Mouse (Mus musculus) lung, postnatal 14 days (tissue): ENCODE measurements around the gene Ino80b.

Experiments used
- DNase-seq: peaks from one replicate; pipeline ENCODE4 v3.0.0; 2021

Gene Ino80b

DNA sequence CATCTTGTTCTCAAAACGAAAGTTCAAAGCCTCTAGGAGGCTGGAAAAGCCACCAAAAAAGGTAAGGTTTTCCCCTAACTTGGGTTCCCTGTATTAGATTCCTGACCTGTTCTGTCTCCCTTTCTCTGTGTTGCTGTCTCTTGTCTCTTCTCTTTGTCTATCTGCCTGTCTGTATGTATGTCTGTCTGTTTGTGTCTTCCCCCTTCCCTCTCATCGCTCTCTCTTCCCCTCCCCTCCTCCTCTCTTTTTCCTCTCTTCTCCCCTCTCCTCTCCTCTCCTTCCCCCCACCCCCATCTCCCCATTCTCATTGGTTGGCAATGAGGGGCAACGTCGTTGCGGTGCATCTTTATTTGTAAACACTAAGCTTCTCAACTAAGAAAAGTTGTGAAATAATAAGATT is at the start of gene Ino80b:
Ino80b (minus strand) TSS at position 101 of the 400 bp plus-strand sequence.
- no peak for DNase-seq

- DNase-seq, result no peak
Observed at GRCm38 (mm10) chr6:83172240-83172920, 47.1 kb upstream of the Ino80b start.

DNA sequence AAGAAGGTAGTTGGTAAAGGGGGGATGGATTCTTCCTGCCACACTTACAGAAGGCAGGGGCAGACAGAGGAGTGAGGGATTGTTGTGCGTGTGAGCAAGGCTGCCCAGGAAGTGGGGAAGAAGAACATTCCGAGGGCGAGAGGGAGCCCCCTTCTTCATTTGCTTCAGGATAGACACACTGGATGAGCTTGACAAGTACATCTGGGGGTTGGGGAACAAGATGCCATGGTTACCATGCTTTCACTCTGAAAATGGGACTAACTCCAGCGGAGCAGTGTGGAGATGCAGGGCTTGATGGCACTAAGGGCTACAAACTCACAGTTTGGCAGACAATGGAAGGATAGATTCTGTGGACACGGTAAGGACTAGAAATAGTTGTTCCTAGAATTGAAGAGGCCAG is 45.8 kb upstream of the Ino80b start:
- no peak for DNase-seq

GRCm38 (mm10) chr6:83169872-83170271 is 44.6 kb upstream of the Ino80b start:
- DNase-seq, result no peak

DNA sequence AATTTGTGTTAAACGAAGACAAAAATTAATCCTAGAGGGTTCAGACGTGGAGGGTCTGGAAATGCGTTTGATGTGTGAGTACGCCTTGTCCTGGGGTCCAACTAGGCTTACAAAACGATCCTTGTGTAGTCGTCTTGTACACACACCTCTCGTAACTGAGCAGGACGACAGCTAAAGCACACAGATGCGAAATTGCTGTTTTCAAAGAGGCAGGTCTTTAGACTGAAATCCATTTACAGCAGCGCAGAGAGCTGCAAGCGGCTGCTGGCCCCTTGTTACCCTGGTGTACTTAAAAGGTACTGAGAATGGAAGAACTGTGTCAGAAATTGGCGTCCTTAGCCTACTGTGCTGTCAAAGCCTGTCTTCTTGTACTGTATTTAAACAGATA is 41.0 kb upstream of the Ino80b start:
- no peak for DNase-seq

GRCm38 (mm10) chr6:83165607-83166242 is 40.5 kb upstream of the Ino80b start, which contains the start of gene Dctn1:
TSS of gene Dctn1 (plus strand) at chr6:83165920.
- peak; percentile 96 for DNase-seq

GRCm38 (mm10) chr6:83165026-83165606 is 39.9 kb upstream of the Ino80b start:
- no peak for DNase-seq

GRCm38 (mm10) chr6:83162701-83163100 is 37.5 kb upstream of the Ino80b start:
- DNase-seq, result peak; percentile 69

DNA sequence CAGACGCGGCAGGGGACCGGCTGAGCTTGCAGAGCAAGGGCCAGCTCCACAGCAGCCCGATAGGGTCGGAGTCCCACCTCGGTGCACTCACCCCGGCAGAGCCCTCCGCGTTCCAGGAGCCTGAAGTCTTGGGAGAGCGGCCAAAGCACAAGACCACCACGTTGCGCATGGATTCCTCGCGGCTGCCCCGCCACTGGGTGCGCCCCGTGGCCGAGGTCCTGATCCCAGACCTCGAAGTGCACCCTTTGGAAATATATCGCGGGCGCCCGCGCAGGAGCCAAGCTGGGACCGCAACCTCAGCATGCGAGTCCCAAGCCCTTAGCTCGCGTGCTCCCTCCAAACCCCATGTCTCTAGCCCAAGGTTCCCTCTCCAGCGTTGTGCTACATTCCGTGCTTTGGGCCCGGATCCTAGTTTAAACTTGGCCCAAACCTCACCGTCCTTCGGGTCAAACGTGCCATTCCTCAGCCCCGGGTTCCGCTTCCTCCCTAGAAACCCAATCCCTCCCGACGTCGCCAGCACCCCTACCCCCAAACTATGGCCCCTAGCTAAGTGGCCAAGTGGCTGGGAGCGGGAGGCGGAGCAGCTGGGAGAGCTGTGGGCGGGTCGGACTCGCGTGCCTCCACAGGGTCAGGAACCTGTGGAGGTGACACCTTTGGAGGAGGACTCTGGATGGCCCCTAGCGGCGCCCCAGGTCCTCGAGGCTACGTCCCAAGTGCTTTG is 36.9 kb upstream of the Ino80b start:
- DNase-seq, result peak; percentile 55

- DNase-seq, result no peak
Observed at GRCm38 (mm10) chr6:83161442-83161841, 36.2 kb upstream of the Ino80b start.

DNA sequence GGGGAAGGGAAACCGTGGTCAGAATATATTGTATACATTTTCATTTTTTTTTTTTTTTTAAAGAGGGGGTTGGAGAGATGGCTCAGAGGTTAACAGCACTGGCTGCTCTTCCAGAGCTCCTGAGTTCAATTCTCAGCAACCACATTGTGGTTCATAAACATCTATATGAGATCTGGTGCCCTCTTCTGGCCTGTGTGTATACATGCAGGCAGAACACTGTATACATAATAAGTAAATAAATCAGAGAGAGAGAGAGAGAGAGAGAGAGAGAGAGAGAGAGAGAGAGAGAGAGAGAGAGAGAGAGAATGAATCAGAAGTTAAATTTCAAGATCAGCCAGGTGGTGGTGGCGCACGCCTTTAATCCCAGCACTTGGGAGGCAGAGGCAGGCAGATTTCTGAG is 34.2 kb upstream of the Ino80b start:
- peak; percentile 58 for DNase-seq

DNA sequence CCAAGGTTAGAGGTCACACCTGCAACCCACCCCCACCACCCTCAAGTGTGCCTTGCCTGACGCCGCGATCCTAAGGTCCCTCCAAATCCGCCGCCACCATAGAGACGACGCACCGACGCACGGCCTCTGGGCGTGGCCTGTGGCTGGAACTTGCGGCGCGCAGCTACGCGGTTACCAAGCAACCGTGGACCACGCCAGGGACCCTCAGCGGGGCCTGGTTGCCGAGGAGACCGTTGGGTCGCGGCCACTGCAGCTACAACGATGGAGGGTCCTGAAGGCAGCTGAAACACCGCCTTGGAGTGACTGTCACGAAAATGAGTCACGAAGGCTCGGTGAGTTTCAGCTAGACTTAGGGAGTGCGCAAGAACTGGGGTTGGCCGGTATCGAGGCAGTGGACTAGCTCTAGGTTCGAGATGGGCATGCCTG is 31.0 kb upstream of the Ino80b start, which contains the start of the genes Wdr54 and 1700003E16Rik:
Wdr54 (minus strand) TSS at position 139 of the 426 bp plus-strand sequence.
1700003E16Rik (plus strand) TSS at position 146 of the 426 bp plus-strand sequence.
- DNase-seq, result peak; percentile 41

DNA sequence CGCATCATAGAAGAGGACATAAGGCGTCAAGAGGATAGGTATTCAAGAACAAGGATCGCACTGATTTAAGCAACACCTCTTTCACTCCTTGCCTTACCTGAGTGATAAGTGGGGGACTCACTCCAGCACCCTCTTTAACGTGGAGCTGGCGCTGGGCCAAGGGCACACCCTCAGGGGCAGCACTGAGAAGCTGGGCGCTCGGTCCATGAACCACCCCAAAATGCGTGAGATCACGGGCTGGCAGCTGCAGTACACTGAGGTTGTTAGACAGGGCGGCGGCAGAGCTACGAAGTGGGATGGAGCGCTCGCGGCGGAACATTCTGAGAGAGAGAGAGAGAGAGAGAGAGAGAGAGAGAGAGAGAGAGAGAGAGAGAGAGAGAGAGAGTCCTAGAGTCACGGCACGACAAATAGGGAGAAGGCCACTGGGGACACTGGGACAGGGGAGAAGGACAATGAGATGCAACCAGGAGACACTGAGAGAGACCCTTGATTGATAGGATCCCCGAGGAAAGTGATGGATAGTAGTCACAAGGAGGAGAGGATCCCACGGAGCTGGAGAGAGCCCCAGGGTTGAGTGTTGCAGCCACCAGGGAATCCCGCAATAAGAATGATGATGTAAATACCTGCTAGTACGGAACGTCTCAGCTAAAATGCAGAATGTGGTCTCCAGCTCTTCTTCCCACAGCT is 30.5 kb upstream of the Ino80b start:
- no peak for DNase-seq

- no peak for DNase-seq
Observed at GRCm38 (mm10) chr6:83153485-83153884, 28.3 kb upstream of the Ino80b start.

- no peak for DNase-seq
Observed at GRCm38 (mm10) chr6:83153038-83153437, 27.8 kb upstream of the Ino80b start.

DNA sequence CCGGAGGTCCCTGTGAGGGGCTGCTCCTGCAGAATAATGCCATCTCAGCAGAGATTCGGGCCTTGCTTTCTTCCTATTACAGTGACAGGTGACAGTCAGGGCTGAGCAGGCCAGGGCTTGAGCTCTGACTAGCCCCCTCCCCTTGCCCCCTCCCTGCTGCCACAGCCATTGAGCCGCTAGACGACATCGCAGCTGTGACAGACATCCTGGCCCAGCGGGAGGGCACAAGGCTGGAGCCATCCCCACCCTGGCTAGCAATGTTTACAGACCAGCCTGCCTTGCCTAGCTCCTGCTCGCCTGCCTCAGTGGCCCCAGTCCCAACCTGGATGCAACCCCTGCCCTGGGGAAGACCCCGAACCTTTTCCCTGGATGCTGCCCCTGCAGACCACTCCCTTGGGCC is 26.5 kb upstream of the Ino80b start:
- DNase-seq, result no peak

DNA sequence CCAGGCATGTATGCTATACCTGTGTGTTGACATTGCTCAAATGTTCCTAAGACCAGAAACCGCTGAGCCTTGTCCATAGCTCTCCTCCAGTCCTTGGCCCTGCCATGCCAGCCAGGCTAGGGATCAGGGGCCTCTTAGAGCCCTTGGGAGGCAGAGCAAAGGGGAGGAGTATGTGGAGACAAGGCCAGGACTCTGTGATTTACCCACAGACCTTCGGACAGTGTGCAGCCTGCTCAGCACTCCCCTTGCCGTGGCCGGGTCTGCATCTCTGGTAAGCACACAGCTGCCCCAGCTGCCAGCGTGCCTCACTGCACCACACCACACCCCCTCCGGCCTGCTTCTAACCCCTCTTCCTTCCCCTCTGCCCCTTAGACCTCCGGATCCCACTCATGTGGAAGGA is 22.0 kb upstream of the Ino80b start:
- no peak for DNase-seq

DNA sequence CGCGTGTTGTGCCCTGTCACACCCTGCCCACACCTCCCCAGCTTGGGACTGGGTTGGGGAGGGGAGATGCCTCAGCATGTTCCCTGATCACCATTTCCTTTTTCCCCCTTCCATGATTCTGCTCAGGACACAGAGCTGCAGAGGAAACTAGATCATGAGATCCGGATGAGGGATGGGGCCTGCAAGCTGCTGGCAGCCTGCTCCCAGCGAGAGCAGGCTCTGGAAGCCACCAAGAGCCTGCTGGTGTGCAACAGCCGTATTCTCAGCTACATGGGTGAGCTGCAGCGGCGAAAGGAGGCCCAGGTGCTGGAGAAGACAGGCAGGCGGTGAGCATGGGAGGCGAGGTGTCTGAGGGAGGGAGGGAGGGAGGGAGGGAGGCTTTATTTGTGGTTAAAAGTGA is 20.6 kb upstream of the Ino80b start:
- no peak for DNase-seq

GRCm38 (mm10) chr6:83145209-83145608 is 20.0 kb upstream of the Ino80b start:
- DNase-seq, result no peak

- DNase-seq, result no peak
Observed at GRCm38 (mm10) chr6:83142886-83143285, 17.7 kb upstream of the Ino80b start.

- DNase-seq, result no peak
Observed at GRCm38 (mm10) chr6:83142211-83142731, 17.0 kb upstream of the Ino80b start.

GRCm38 (mm10) chr6:83141636-83142035 is 16.4 kb upstream of the Ino80b start:
- no peak for DNase-seq

- DNase-seq, result no peak
Observed at GRCm38 (mm10) chr6:83140044-83140443, 14.8 kb upstream of the Ino80b start.
